Mouse (Mus musculus): Measurements from ENCODE around the gene Sorbs2. TPM values are rescaled to one million over a fixed set of nuclear protein-coding genes. Genes with fewer than 3 reads are reported as not detected.

Sorbs2 gene
- polyA plus RNA-seq, 1 experiment from 2014 or later: 66.1 TPM

DNA sequence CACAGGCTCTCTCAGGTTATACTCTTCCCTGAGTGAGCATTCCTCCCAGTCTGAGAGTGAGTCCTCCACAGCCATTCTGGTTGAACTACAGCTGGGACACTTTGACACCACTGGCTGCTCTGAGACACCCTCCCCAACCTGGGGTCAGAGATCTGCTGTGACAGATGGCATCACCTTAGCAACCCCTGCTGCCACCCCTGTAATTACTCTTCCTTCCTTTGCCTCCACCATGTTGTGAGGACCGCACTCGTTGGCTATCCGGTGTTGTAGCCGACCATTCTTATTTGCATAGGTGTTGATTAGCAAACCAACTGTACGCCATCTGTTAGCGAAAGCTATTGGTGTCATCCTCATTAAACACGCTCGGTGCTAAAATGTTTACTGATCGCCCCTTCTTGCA lies 247.9 kb downstream of the Sorbs2 start:
- H3K9ac ChIP-seq (ENCODE audit: low read depth, low read length): no peak overlapping the region
- DNase-seq (ENCODE audit: low spot score): no peak
- no peaks in the 10 kb centered on the region for H3K27me3 ChIP-seq (ENCODE audit: control insufficient read depth, insufficient read depth, low read length)
- H3K4me2 ChIP-seq (replicated peaks; ENCODE audit: low read depth, low read length): no peak overlapping the region
- H3K4me1 ChIP-seq (replicated peaks; ENCODE audit: control insufficient read depth, insufficient read depth, low read length): no peaks in the 10 kb centered on the region
- no peaks in the 10 kb centered on the region for H3K9me3 ChIP-seq (ENCODE audit: control insufficient read depth, low read length)
- no peak for ATAC-seq (ENCODE audit: low FRiP score)
- no peak overlapping the region for H3K27ac ChIP-seq (ENCODE audit: low read depth, low read length)
- no peaks in the 10 kb centered on the region for H3K36me3 ChIP-seq (ENCODE audit: control insufficient read depth, insufficient read depth, low read length)
- WGBS: 83% methylated on average over 9 of the region's 9 CpGs
- no peak overlapping the region for H3K4me3 ChIP-seq (ENCODE audit: low read depth, low read length)

DNA sequence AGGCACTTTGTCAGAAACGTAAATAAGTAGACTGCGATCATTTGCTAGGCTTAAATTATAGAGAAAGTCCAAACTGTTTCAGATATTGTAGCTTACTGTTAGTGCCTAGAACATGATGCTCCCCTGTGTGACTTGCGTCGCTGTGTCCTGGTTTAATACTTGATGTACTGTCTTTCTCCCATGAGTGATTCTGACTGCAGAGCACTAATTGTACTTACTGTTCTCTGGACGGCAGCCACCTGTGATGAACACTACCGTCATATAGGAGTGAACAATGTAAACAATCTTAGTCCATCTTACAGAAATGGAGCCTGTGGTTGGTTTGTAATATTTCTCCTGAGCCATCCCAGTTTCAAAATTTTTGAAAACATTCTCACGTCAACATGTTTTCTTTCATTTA lies 248.4 kb downstream of the Sorbs2 start:
- Histone ChIP-seq H3K27ac (ENCODE audit: low read depth, low read length) (no peak overlapping the region), H3K9ac (ENCODE audit: low read depth, low read length) (no peak overlapping the region), H3K36me3 (ENCODE audit: control insufficient read depth, insufficient read depth, low read length) (no peaks in the 10 kb centered on the region), H3K9me3 (ENCODE audit: control insufficient read depth, low read length) (no peaks in the 10 kb centered on the region), H3K27me3 (ENCODE audit: control insufficient read depth, insufficient read depth, low read length) (no peaks in the 10 kb centered on the region), H3K4me1 (replicated peaks; ENCODE audit: control insufficient read depth, insufficient read depth, low read length) (no peaks in the 10 kb centered on the region), H3K4me3 (ENCODE audit: low read depth, low read length) (no peak overlapping the region), H3K4me2 (replicated peaks; ENCODE audit: low read depth, low read length) (no peak overlapping the region)
- DNase-seq (ENCODE audit: low spot score): no peak
- no peak for ATAC-seq (ENCODE audit: low FRiP score)
- WGBS: 89% methylated on average over 7 of the region's 7 CpGs

DNA sequence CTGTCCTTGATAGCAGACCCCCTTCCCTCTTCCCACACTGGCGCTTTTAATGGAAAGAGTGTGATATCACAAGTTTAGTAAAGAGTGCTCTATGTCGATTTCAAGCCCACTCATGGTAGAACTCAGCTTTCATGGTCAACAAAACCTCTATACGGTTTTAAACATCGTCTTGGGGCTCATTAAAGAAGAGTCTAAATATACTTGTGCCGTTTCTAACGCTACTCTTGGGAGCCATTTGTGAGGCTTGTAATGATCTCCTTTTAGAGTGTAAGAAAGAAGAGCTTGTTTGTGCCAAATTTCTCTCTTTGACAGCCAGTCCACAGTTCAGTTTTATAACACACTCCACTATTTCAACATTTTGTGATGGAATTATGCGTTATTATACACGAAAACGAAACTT lies 253.0 kb downstream of the Sorbs2 start:
- H3K4me1 ChIP-seq (replicated peaks; ENCODE audit: control insufficient read depth, insufficient read depth, low read length): no peaks in the 10 kb centered on the region
- no peak overlapping the region for H3K9ac ChIP-seq (ENCODE audit: low read depth, low read length)
- no peak for ATAC-seq (ENCODE audit: low FRiP score)

DNA sequence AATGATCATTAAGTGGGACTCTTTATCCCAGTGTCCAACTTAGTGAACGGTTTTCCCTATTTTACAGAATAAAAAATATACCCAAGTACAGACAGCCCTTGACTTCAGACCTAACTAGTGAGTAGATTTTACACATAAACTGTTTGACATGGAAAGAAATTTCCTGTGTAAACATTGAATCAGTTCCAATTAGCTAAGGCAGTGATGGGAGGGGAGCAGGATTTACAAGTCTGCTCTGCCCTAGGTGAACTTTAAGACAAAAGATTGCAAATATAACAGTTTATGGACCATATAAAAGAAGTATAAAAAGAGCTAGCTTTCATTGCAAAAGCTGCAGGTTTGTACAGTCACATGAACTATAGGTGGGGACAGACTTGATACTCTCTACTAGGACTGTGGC lies 253.5 kb downstream of the Sorbs2 start:
- Histone ChIP-seq H3K27me3 (ENCODE audit: control insufficient read depth, insufficient read depth, low read length) (no peaks in the 10 kb centered on the region), H3K4me1 (replicated peaks; ENCODE audit: control insufficient read depth, insufficient read depth, low read length) (no peaks in the 10 kb centered on the region), H3K9me3 (ENCODE audit: control insufficient read depth, low read length) (no peaks in the 10 kb centered on the region), H3K9ac (ENCODE audit: low read depth, low read length) (no peak overlapping the region), H3K27ac (ENCODE audit: low read depth, low read length) (no peak overlapping the region), H3K4me2 (replicated peaks; ENCODE audit: low read depth, low read length) (no peak overlapping the region), H3K36me3 (ENCODE audit: control insufficient read depth, insufficient read depth, low read length) (no peaks in the 10 kb centered on the region), H3K4me3 (ENCODE audit: low read depth, low read length) (no peak overlapping the region)
- ATAC-seq (ENCODE audit: low FRiP score) (no peak), DNase-seq (ENCODE audit: low spot score) (no peak)
- WGBS: 91% methylated on average over 1 of the region's 1 CpGs

More for the DNA sequence above, 253.0 kb downstream of the Sorbs2 start:
- WGBS: 94% methylated on average over 9 of the region's 9 CpGs
- Histone ChIP-seq H3K9me3 (ENCODE audit: control insufficient read depth, low read length) (no peaks in the 10 kb centered on the region), H3K27ac (ENCODE audit: low read depth, low read length) (no peak overlapping the region), H3K27me3 (ENCODE audit: control insufficient read depth, insufficient read depth, low read length) (no peaks in the 10 kb centered on the region), H3K4me2 (replicated peaks; ENCODE audit: low read depth, low read length) (no peak overlapping the region), H3K36me3 (ENCODE audit: control insufficient read depth, insufficient read depth, low read length) (no peaks in the 10 kb centered on the region), H3K4me3 (ENCODE audit: low read depth, low read length) (no peak overlapping the region)
- DNase-seq (ENCODE audit: low spot score): no peak

DNA sequence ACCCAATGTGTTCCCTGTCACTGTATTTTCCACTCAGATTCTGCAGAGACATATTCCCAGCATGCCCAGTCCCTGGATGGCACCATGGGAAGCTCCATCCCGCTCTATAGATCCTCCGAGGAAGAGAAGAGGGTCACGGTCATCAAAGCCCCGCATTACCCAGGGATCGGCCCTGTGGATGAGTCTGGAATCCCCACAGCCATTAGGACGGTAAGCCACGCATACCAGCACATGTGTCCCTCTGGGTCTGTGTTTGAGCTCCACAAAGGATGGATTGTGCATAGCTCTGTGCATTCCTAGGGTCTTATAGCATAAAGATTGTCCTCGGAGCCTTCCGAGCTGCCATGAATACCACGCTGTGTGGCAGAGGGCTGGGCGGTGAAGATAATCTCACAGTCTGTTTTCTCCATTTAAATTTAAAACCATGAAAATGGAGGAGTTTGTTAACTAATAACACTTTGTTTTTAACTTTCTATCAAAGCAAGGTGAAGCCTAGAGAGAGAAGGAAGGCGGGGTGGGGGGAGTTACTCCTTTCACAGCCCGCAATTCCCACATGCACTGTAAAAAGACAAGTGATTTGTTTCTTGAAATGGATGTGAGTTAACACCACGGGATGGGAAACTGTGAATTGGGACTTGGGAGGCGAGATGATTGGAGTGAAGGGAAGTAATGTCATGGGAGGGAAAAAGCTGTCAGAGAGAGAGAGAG lies 255.5 kb downstream of the Sorbs2 start:
- Histone ChIP-seq H3K4me1 (replicated peaks; ENCODE audit: control insufficient read depth, insufficient read depth, low read length) (no peaks in the 10 kb centered on the region), H3K36me3 (ENCODE audit: control insufficient read depth, insufficient read depth, low read length) (no peaks in the 10 kb centered on the region), H3K27ac (ENCODE audit: low read depth, low read length) (no peak overlapping the region), H3K4me3 (ENCODE audit: low read depth, low read length) (no peak overlapping the region), H3K4me2 (replicated peaks; ENCODE audit: low read depth, low read length) (no peak overlapping the region), H3K9me3 (ENCODE audit: control insufficient read depth, low read length) (no peaks in the 10 kb centered on the region), H3K27me3 (ENCODE audit: control insufficient read depth, insufficient read depth, low read length) (no peaks in the 10 kb centered on the region), H3K9ac (ENCODE audit: low read depth, low read length) (no peak overlapping the region)
- DNase-seq (ENCODE audit: low spot score): no peak
- ATAC-seq (ENCODE audit: low FRiP score): no peak
- WGBS: 78% methylated on average over 15 of the region's 15 CpGs

GRCm38 (mm10) chr8:45763690-45764342 lies 256.2 kb downstream of the Sorbs2 start:
- DNase-seq (ENCODE audit: low spot score): no peak
- Histone ChIP-seq H3K4me2 (replicated peaks; ENCODE audit: low read depth, low read length) (no peak overlapping the region), H3K27ac (ENCODE audit: low read depth, low read length) (no peak overlapping the region), H3K4me3 (ENCODE audit: low read depth, low read length) (no peak overlapping the region), H3K4me1 (replicated peaks; ENCODE audit: control insufficient read depth, insufficient read depth, low read length) (no peaks in the 10 kb centered on the region), H3K9ac (ENCODE audit: low read depth, low read length) (no peak overlapping the region), H3K36me3 (ENCODE audit: control insufficient read depth, insufficient read depth, low read length) (no peaks in the 10 kb centered on the region), H3K9me3 (ENCODE audit: control insufficient read depth, low read length) (no peaks in the 10 kb centered on the region), H3K27me3 (ENCODE audit: control insufficient read depth, insufficient read depth, low read length) (no peaks in the 10 kb centered on the region)
- 62% methylated on average over 11 of the region's 11 CpGs for WGBS
- ATAC-seq (ENCODE audit: low FRiP score): no peak

DNA sequence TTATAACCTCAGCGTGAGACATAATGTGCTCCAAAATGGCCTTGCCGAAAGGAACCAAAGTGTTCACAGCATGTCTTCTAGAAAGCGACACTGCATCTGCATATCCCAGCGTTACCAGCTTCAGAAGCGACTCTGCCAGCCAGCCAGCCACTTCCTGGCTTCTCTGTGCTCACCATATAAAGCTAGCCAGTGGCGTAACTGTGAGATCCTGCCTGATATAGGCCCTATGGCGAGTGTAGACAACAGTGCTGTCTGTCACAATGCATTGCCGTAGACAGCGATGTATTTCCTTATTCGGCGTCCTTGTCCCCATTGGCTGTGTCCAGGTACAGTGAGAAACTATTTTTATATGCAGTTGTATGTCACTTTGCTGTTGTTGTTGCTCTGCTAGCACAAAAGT lies 258.6 kb downstream of the Sorbs2 start:
- H3K9ac ChIP-seq (ENCODE audit: low read depth, low read length): no peak overlapping the region
- ATAC-seq (ENCODE audit: low FRiP score) (no peak), DNase-seq (ENCODE audit: low spot score) (no peak)
- no peaks in the 10 kb centered on the region for H3K9me3 ChIP-seq (ENCODE audit: control insufficient read depth, low read length)
- H3K4me2 ChIP-seq (replicated peaks; ENCODE audit: low read depth, low read length): no peak overlapping the region
- no peak overlapping the region for H3K27ac ChIP-seq (ENCODE audit: low read depth, low read length)
- H3K36me3 ChIP-seq (ENCODE audit: control insufficient read depth, insufficient read depth, low read length): no peaks in the 10 kb centered on the region
- H3K27me3 ChIP-seq (ENCODE audit: control insufficient read depth, insufficient read depth, low read length): no peaks in the 10 kb centered on the region
- 82% methylated on average over 11 of the region's 11 CpGs for WGBS
- H3K4me1 ChIP-seq (replicated peaks; ENCODE audit: control insufficient read depth, insufficient read depth, low read length): no peaks in the 10 kb centered on the region
- no peak overlapping the region for H3K4me3 ChIP-seq (ENCODE audit: low read depth, low read length)

DNA sequence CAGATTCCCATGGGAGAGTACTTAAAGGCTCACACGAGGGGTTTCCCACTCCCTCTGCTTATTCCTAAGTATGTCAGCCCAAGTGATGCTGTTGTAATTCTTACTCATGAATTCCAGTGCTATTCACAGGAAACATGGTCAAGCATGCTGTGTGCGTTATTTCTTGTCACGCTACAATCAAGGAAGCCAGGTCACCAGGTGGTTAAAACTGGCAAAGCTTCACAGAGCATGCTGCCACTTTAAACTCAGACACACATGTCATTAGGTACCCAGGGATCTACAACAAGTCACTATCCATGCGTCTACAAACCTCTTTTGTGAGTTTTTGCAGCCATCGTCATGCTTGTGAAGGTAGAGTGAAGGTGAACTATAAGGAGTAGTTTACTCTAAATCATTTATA lies 267.3 kb downstream of the Sorbs2 start:
- no peak overlapping the region for H3K4me2 ChIP-seq (replicated peaks; ENCODE audit: low read depth, low read length)
- H3K27ac ChIP-seq (ENCODE audit: low read depth, low read length): no peak overlapping the region
- no peak overlapping the region for H3K9ac ChIP-seq (ENCODE audit: low read depth, low read length)
- 87% methylated on average over 5 of the region's 5 CpGs for WGBS
- ATAC-seq (ENCODE audit: low FRiP score) (no peak), DNase-seq (ENCODE audit: low spot score) (no peak)
- H3K4me1 ChIP-seq (replicated peaks; ENCODE audit: control insufficient read depth, insufficient read depth, low read length): no peaks in the 10 kb centered on the region
- H3K9me3 ChIP-seq (ENCODE audit: control insufficient read depth, low read length): no peaks in the 10 kb centered on the region
- H3K4me3 ChIP-seq (ENCODE audit: low read depth, low read length): no peak overlapping the region
- H3K36me3 ChIP-seq (ENCODE audit: control insufficient read depth, insufficient read depth, low read length): no peaks in the 10 kb centered on the region
- H3K27me3 ChIP-seq (ENCODE audit: control insufficient read depth, insufficient read depth, low read length): no peaks in the 10 kb centered on the region

GRCm38 (mm10) chr8:45775481-45775880 lies 267.9 kb downstream of the Sorbs2 start:
- no peaks in the 10 kb centered on the region for H3K4me1 ChIP-seq (replicated peaks; ENCODE audit: control insufficient read depth, insufficient read depth, low read length)
- H3K4me2 ChIP-seq (replicated peaks; ENCODE audit: low read depth, low read length): no peak overlapping the region
- H3K9ac ChIP-seq (ENCODE audit: low read depth, low read length): no peak overlapping the region
- no peak overlapping the region for H3K4me3 ChIP-seq (ENCODE audit: low read depth, low read length)
- no peak overlapping the region for H3K27ac ChIP-seq (ENCODE audit: low read depth, low read length)
- H3K27me3 ChIP-seq (ENCODE audit: control insufficient read depth, insufficient read depth, low read length): no peaks in the 10 kb centered on the region
- ATAC-seq (ENCODE audit: low FRiP score) (no peak), DNase-seq (ENCODE audit: low spot score) (no peak)
- no peaks in the 10 kb centered on the region for H3K9me3 ChIP-seq (ENCODE audit: control insufficient read depth, low read length)
- 95% methylated on average over 7 of the region's 7 CpGs for WGBS
- H3K36me3 ChIP-seq (ENCODE audit: control insufficient read depth, insufficient read depth, low read length): no peaks in the 10 kb centered on the region
